Mouse (Mus musculus) testis, adult 2 months (tissue): ENCODE data around the gene Herpud1.

Source experiments
- CTCF ChIP-seq: fragments of 200-500 bp; IDR thresholded peaks from 2 replicates; pipeline ENCODE4 v1.5.1; 2012; ENCODE audit warnings: low read depth, mild to moderate bottlenecking, inconsistent platforms, low read length, moderate library complexity; ENCODE audit not compliant: control insufficient read depth, insufficient read depth, insufficient replicate concordance
- POLR2A ChIP-seq: fragments of 200-500 bp; IDR thresholded peaks from 2 replicates; pipeline ENCODE4 v1.6.1; 2012; ENCODE audit warnings: low read depth, mild to moderate bottlenecking, inconsistent platforms, low read length, moderate library complexity; ENCODE audit not compliant: control insufficient read depth

DNA sequence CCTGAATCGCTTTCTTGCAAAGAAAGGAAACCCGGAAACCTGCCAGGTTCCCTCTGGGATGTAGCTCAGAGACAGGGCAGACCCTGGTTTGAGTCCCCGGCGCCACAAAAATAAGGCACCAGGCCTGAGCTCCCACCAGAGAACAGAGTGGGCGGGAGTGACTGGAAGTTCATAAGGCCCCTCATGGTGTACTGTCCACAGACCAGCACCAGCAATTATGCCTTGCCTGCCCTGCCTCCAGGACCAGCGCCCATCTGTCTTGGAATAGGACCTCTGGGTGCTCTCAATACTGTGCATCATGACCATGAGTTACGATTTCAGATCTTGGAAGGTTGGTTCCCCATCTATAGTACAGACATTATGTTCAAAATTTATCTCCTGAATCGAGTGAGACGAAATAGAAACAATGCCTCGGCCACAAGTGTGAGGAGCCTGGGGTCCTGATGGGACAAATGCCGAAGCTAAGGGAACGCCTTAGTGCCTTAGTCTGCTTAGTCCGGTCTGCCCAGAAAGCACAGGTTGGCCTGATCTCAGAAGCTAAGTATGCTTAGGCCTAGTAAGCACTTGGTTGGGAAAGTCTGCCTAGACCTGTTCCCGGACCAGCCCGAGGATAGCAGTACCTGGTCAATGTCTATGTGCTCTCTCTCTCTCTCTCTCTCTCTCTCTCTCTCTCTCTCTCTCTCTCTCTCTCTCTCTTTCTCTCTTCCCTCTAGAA, 49.3 kb downstream of the Herpud1 start:
- TF ChIP-seq CTCF (no peak), POLR2A (no peak)
